Mouse (Mus musculus) heart, postnatal 0 days (tissue): ENCODE data around the gene Crtc1. TPM values are rescaled to one million over a fixed set of nuclear protein-coding genes. Genes with fewer than 3 reads are reported as not detected.

Experiments
- ATAC-seq: fragments of 200-750 bp; cut with Nextera tagmentation; 2 replicates; pipeline ENCODE4 v1.8.0; 2017; ENCODE audit warnings: low read depth, moderate number of reproducible peaks, moderate library complexity; ENCODE audit not compliant: insufficient read depth
- DNase-seq: peaks from one replicate; pipeline ENCODE4 v3.0.0-alpha.2; 2016; ENCODE audit warnings: low spot score
- H3K27ac ChIP-seq: fragments of 300-500 bp; sonication (generic); 2 replicates; pipeline ENCODE4 v1.5.1; 2014; ENCODE audit warnings: low read depth, mild to moderate bottlenecking
- H3K27me3 ChIP-seq: fragments of 300-500 bp; sonication (generic); 2 replicates; pipeline ENCODE4 v1.6.1; 2014; ENCODE audit warnings: low read length, mixed read lengths; ENCODE audit not compliant: control insufficient read depth, insufficient read depth
- H3K36me3 ChIP-seq: fragments of 300-500 bp; sonication (generic); replicated peaks from 2 replicates; pipeline ENCODE4 v1.6.1; 2014; ENCODE audit warnings: low read length, mixed read lengths; ENCODE audit not compliant: control insufficient read depth, insufficient read depth
- H3K4me1 ChIP-seq: fragments of 300-500 bp; sonication (generic); 2 replicates; pipeline ENCODE4 v1.6.1; 2014; ENCODE audit warnings: antibody characterized with exemption; ENCODE audit not compliant: control insufficient read depth, insufficient read depth
- H3K4me2 ChIP-seq: fragments of 300-500 bp; sonication (generic); 2 replicates; pipeline ENCODE4 v1.6.1; 2014; ENCODE audit warnings: low read depth, mild to moderate bottlenecking, low read length, moderate library complexity
- H3K4me3 ChIP-seq: fragments of 300-500 bp; sonication (generic); 2 replicates; pipeline ENCODE4 v1.5.1; 2014; ENCODE audit warnings: low read depth, low read length
- H3K9ac ChIP-seq: fragments of 300-500 bp; sonication (generic); replicated peaks from 2 replicates; pipeline ENCODE4 v1.6.1; 2014; ENCODE audit warnings: low read depth, low read length, mixed read lengths
- H3K9me3 ChIP-seq: fragments of 300-500 bp; sonication (generic); replicated peaks from 2 replicates; pipeline ENCODE4 v1.6.1; 2016; ENCODE audit warnings: low read length; ENCODE audit not compliant: control insufficient read depth
- CTCF ChIP-seq: IDR thresholded peaks from 2 replicates; pipeline ENCODE4 v1.5.1; 2016; ENCODE audit warnings: antibody characterized with exemption, control low read depth, low read depth
- EP300 ChIP-seq: IDR thresholded peaks from 2 replicates; pipeline ENCODE4 v1.6.1; 2016; ENCODE audit warnings: antibody characterized with exemption, low read depth
- WGBS: fragments of 180-500 bp; shearing (Covaris S2); extraction: QIAGEN DNeasy Blood & Tissue Kit; methylation state at CpG from one replicate; pipeline ENCODE4 v1.1.7; 2014; 5-methylcytosine and 5-hydroxymethylcytosine counted together
- polyA plus RNA-seq: library from polyadenylated mRNA; unstranded; fragments of >200 nt; fragmentation: Nextera tagmentation; extraction: Ambion mirVana; gene quantifications from 2 replicates; pipeline ENCODE4 v1.2.1, GENCODE M21; 2015
- total RNA-seq: library from RNA; depleted of rRNA; stranded (reverse); fragments of >200 nt; gene quantifications from 2 replicates; pipeline ENCODE4 v1.2.3, GENCODE M21; 2014; ENCODE audit warnings: low replicate concordance

The Crtc1 gene
- total and polyA plus RNA-seq, 2 experiments from 2014 or later = 6.0 to 6.9 TPM

DNA sequence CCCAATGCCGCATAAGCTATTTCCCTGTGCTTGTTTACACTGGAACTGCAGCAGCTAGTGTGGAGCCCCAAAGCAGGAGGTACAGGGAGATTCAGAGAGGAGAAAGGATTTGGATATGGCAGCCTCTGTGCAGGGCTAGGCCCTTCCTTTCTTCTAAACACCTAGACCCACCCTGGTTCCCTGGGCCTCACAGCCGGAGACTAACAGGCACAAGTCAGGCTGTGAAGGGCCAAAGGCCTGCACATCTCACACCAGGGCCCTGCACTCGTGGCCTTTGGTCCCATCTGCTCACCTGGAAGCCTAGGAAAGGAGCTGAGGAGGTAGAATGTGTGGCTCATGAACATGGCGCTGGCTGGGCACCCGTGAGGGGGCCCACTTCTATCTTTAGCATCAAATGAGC, 43.2 kb downstream of the Crtc1 start:
- Histone ChIP-seq H3K36me3 (peaks cover 7% of the 10 kb centered on the region; the same call in 1 of the 2 replicates), H3K4me1 (peaks cover 4% of the 10 kb centered on the region; the same call in 1 of the 2 replicates), H3K4me2 (no peak overlapping the region), H3K9me3 (no peaks in the 10 kb centered on the region), H3K27me3 (no peaks in the 10 kb centered on the region), H3K27ac (no peak overlapping the region), H3K9ac (no peak overlapping the region), H3K4me3 (no peak overlapping the region)
- ATAC-seq (no peak), DNase-seq (no peak)
- no peak for TF ChIP-seq CTCF
- no peak for TF ChIP-seq EP300
- 75% methylated on average over 5 of the region's 5 CpGs for WGBS

DNA sequence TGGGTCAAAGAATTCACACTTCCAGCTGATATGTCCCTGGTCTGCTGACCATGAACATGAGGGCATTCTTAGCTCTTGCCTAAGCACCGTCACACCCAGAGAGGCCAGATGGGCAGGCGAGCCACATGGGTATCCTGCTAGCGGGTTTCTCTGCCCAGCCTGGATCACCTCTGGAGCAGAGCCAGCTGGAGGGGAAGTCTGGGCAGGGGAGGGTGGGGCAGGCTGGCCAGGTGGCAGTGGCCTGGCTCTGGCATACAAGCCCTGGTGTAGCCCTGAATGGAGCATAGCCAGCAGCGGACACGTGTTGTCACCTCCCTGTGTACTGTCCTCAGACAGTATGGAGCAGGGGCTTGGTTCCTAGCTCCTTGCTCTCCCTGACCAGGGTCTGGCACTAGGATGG, 43.7 kb downstream of the Crtc1 start:
- Histone ChIP-seq H3K4me3 (no peak overlapping the region), H3K27ac (no peak overlapping the region), H3K9ac (no peak overlapping the region), H3K27me3 (no peaks in the 10 kb centered on the region), H3K9me3 (no peaks in the 10 kb centered on the region), H3K4me2 (no peak overlapping the region), H3K36me3 (peaks cover 12% of the 10 kb centered on the region; the same call in 1 of the 2 replicates), H3K4me1 (peaks cover 4% of the 10 kb centered on the region; the same call in 1 of the 2 replicates)
- DNase-seq (no peak), ATAC-seq (peak; percentile 72)
- TF ChIP-seq EP300 = no peak
- TF ChIP-seq CTCF = no peak
- WGBS = 30% methylated on average over 5 of the region's 5 CpGs

DNA sequence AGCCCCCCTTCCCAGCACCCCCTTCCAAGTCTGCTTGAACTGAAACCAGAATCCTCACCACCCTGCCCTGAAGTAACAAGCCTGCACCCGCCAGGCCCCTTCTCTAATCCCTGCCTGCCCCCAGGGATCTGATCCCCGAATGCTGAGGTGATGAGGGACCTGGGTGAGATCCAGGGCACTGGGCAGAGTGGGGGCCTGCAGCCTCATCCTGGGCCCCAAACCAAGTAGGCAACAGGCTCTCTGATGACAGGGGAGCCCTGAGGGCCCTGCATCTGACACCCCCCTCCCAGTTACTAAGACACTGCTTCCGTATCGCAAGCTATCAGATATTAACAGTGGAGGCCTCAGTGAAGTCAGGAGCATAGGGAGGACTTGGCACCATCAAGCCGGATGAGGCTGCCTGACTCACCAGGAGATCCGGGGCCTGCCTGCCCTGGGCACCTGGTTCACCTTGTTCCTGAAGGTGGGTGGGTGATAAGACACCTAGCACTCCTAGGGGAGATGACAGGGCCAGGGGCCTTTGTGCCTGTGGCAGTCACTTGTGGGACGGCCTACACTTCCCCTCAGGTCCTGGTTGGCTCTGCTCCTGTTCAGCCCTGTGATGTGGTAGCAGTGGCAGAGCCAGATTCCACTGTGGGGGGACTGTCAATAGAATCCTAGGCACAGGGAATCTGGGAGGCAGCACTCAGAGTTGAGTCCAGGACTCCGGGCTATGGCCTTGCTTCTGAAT, 44.9 kb downstream of the Crtc1 start:
- H3K36me3 ChIP-seq = peaks cover 12% of the 10 kb centered on the region; the same call in 1 of the 2 replicates
- H3K4me3 ChIP-seq = no peak overlapping the region
- 86% methylated on average over 8 of the region's 8 CpGs for WGBS
- no peak overlapping the region for H3K27ac ChIP-seq
- peaks cover 4% of the 10 kb centered on the region; the same call in 1 of the 2 replicates for H3K4me1 ChIP-seq
- no peaks in the 10 kb centered on the region for H3K9me3 ChIP-seq
- no peak overlapping the region for H3K9ac ChIP-seq
- no peaks in the 10 kb centered on the region for H3K27me3 ChIP-seq
- no peak for TF ChIP-seq CTCF
- no peak for TF ChIP-seq EP300
- ATAC-seq (no peak), DNase-seq (no peak)
- no peak overlapping the region for H3K4me2 ChIP-seq

GRCm38 (mm10) chr8:70393087-70393486, 46.3 kb downstream of the Crtc1 start:
- no peak overlapping the region for H3K27ac ChIP-seq
- ATAC-seq (no peak), DNase-seq (no peak)
- H3K9me3 ChIP-seq = no peaks in the 10 kb centered on the region
- no peak overlapping the region for H3K4me3 ChIP-seq
- no peak overlapping the region for H3K4me2 ChIP-seq
- peaks cover 12% of the 10 kb centered on the region; the same call in 1 of the 2 replicates for H3K36me3 ChIP-seq
- TF ChIP-seq EP300 (no peak), CTCF (no peak)
- H3K27me3 ChIP-seq = no peaks in the 10 kb centered on the region
- WGBS = 89% methylated on average over 5 of the region's 5 CpGs
- H3K9ac ChIP-seq = no peak overlapping the region
- peaks cover 4% of the 10 kb centered on the region; the same call in 1 of the 2 replicates for H3K4me1 ChIP-seq

DNA sequence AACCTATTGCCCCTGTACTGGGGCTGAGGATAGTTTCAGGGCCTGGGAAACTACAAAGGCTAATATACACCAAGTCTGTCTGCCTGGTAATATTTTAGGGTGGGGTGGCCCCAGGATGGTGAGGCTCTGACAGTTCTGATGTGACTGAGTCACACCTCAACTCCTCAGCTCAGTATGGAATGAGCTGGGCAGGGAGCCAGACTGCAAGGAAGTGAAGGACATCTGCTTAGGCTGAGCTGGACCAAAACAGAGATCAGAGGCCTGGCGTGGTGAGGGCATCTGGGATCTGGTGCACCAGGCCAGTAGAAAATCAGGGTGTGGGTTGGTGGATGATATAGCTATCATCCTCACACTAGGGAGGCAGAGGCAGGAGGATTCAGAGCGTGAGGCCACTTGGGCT, 49.7 kb downstream of the Crtc1 start:
- peak; percentile 20 for DNase-seq
- H3K9ac ChIP-seq = no peak overlapping the region

More for the DNA sequence above, 49.7 kb downstream of the Crtc1 start:
- Histone ChIP-seq H3K9me3 (no peaks in the 10 kb centered on the region), H3K4me2 (no peak overlapping the region), H3K36me3 (peaks cover 32% of the 10 kb centered on the region; the same call in 1 of the 2 replicates), H3K4me1 (no peaks in the 10 kb centered on the region), H3K27ac (no peak overlapping the region), H3K27me3 (no peaks in the 10 kb centered on the region), H3K4me3 (no peak overlapping the region)
- ATAC-seq = no peak
- 52% methylated on average over 2 of the region's 2 CpGs for WGBS
- TF ChIP-seq EP300 (no peak), CTCF (no peak)
